ENCODE assay signal across 8 mouse cellular contexts in the genomic region with DNA sequence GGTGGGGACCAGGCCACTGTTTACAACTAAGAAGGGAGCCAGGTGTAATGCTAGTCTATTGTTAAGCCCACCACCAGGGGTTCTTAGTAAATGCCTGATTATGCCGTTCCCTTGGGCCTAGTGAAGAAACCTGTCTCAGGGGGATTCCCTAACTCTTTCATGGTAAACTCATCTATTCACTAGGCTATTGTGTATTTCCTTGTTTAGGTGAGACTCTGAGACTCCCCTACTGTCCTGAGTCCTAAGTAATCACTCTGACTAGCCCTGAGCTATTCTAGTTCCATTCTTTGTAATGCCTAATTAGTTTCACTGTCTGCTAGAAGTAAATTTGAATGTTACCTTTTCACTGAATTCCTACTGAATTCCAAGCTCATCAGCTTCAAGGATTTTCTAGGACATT.
DNase-seq lines count a peak whose midpoint lies in the region; ATAC-seq and TF ChIP-seq lines count a peak whose summit lies in the region.
"Not testable (repeated sequence)": the region's sequence is repeated elsewhere in the genome, so short reads cannot be mapped to it uniquely, and the experiment has no call there.

No protein-coding gene starts in this region.

- TF ChIP-seq CTCF in ES-Bruce4 (IDR thresholded peaks at IDR 0.05; ENCODE audit: low read depth, low read length) = not testable (repeated sequence)

- H3K9me3 ChIP-seq in ES-Bruce4 (replicated peaks; ENCODE audit: control insufficient read depth, insufficient read depth, low read length, poor library complexity, severe bottlenecking); ES-E14 (ENCODE audit: control insufficient read depth, insufficient read depth, low read depth, low read length); embryonic facial prominence, embryonic 14.5 days (ENCODE audit: control insufficient read depth, low read length): not testable (repeated sequence)

- H3K4me1 ChIP-seq in ES-Bruce4 (ENCODE audit: control insufficient read depth, insufficient read depth, low read length); ES-E14 (ENCODE audit: control insufficient read depth in 2 of 2, insufficient read depth in 2 of 2, low read length in 2 of 2, poor library complexity in 1 of 2); embryonic facial prominence, embryonic 14.5 days (ENCODE audit: control insufficient read depth, insufficient read depth, low read length): not testable (repeated sequence)

- TF ChIP-seq POLR2A in ES-Bruce4 (IDR thresholded peaks at IDR 0.05; ENCODE audit: insufficient read depth, low read length) = not testable (repeated sequence)

- not testable (repeated sequence) for H3K9ac ChIP-seq in ES-Bruce4 (ENCODE audit: low read depth, poor library complexity, severe bottlenecking); ES-E14 (ENCODE audit: insufficient read depth, low read depth, low read length, poor library complexity, severe bottlenecking); embryonic facial prominence, embryonic 14.5 days (ENCODE audit: low read depth, low read length)

- H3K4me2 ChIP-seq in embryonic facial prominence, embryonic 14.5 days (ENCODE audit: low read depth, low read length) = not testable (repeated sequence)

- DNase-seq in A20 (ENCODE audit: low read depth, low spot score) = peak; percentile 3
- peak; percentile 91 for DNase-seq in ES-CJ7 (ENCODE audit: low read depth, low spot score)
- peak; percentile 58 for DNase-seq in ES-E14 (ENCODE audit: low read depth, low spot score)
- peak; percentile 97 for DNase-seq in R1 (ENCODE audit: low read depth, low spot score)
- peak; percentile 5 for DNase-seq in WW6 (ENCODE audit: low read depth, low spot score)
- DNase-seq in ZHBTc4 (ENCODE audit: low read depth, low spot score) = peak; percentile 91
- not testable (repeated sequence) for DNase-seq in embryonic facial prominence, embryonic 14.5 days (ENCODE audit: low spot score)

- H3K36me3 ChIP-seq in ES-Bruce4 (ENCODE audit: control insufficient read depth, insufficient read depth, low read length, poor library complexity, severe bottlenecking); ES-E14 (ENCODE audit: control insufficient read depth, insufficient read depth, low read length, poor library complexity, severe bottlenecking); embryonic facial prominence, embryonic 14.5 days (ENCODE audit: control insufficient read depth, insufficient read depth, low read length): not testable (repeated sequence)

- not testable (repeated sequence) for H3K27me3 ChIP-seq in ES-Bruce4 (ENCODE audit: control insufficient read depth, insufficient read depth, low read length, poor library complexity, severe bottlenecking); embryonic facial prominence, embryonic 14.5 days (replicated peaks; ENCODE audit: control insufficient read depth, insufficient read depth, low read length)

- WGBS in embryonic facial prominence, embryonic 14.5 days = 75% methylated on average over 1 of the region's 1 CpGs

- ATAC-seq in embryonic facial prominence, embryonic 14.5 days (ENCODE audit: low read depth) = peak; percentile 30; the same call in 1 of the 2 replicates

- TF ChIP-seq EP300 in ES-Bruce4 (IDR thresholded peaks at IDR 0.05; ENCODE audit: insufficient read depth, low read depth, low read length) = 0 out of 2 replicates have a peak, but pooled peaks have one; percentile 7

- H3K4me3 ChIP-seq in ES-Bruce4 (ENCODE audit: low read depth, low read length); ES-E14 (ENCODE audit: insufficient read depth in 1 of 2, low read depth in 1 of 2, low read length in 2 of 2, poor library complexity in 1 of 2, severe bottlenecking in 1 of 2); embryonic facial prominence, embryonic 14.5 days (ENCODE audit: low read depth, low read length): not testable (repeated sequence)

- not testable (repeated sequence) for H3K27ac ChIP-seq in ES-Bruce4 (ENCODE audit: insufficient read depth, low read length); ES-E14 (ENCODE audit: insufficient read depth, low read depth, low read length, poor library complexity, severe bottlenecking); embryonic facial prominence, embryonic 14.5 days (replicated peaks; ENCODE audit: low read depth, low read length)

- in situ Hi-C loops in ES-E14 (cut with MboI; ENCODE audit: low sequenced_read_pairs in 2 of 2, unreplicated experiment in 2 of 2) = not testable (repeated sequence)
